Mouse (Mus musculus) forebrain, embryonic 14.5 days (tissue): ENCODE data around the gene Ddx51. TPM values are rescaled to one million over a fixed set of nuclear protein-coding genes. Genes with fewer than 3 reads are reported as not detected.

Experiments used
- ATAC-seq: fragments of 200-750 bp; cut with Nextera tagmentation; 2 replicates; pipeline ENCODE4 v1.8.0; 2017; ENCODE audit warnings: mild to moderate bottlenecking, moderate library complexity
- DNase-seq: peaks from one replicate; pipeline ENCODE4 v3.0.0-alpha.2; 2015; ENCODE audit warnings: low spot score
- H3K27ac ChIP-seq: fragments of 300-500 bp; sonication (generic); 2 replicates; pipeline ENCODE4 v1.5.1; 2014; ENCODE audit warnings: low read depth, mild to moderate bottlenecking, control low read depth, low read length, moderate library complexity
- H3K27me3 ChIP-seq: fragments of 300-500 bp; sonication (generic); replicated peaks from 2 replicates; pipeline ENCODE4 v1.6.1; 2014; ENCODE audit warnings: low read length, control low read depth, mixed read lengths; ENCODE audit not compliant: control insufficient read depth, insufficient read depth
- H3K36me3 ChIP-seq: fragments of 300-500 bp; sonication (generic); 2 replicates; pipeline ENCODE4 v1.6.1; 2014; ENCODE audit warnings: low read length, control low read depth; ENCODE audit not compliant: control insufficient read depth, insufficient read depth
- H3K4me1 ChIP-seq: fragments of 300-500 bp; sonication (generic); 2 replicates; pipeline ENCODE4 v1.6.1; 2014; ENCODE audit warnings: antibody characterized with exemption, low read length, control low read depth; ENCODE audit not compliant: control insufficient read depth, insufficient read depth
- H3K4me2 ChIP-seq: fragments of 300-500 bp; sonication (generic); 2 replicates; pipeline ENCODE4 v1.6.1; 2014; ENCODE audit warnings: mild to moderate bottlenecking, control low read depth, low read length
- H3K4me3 ChIP-seq: fragments of 300-500 bp; sonication (generic); 2 replicates; pipeline ENCODE4 v1.5.1; 2014; ENCODE audit warnings: low read depth, low read length, control low read depth
- H3K9ac ChIP-seq: fragments of 300-500 bp; sonication (generic); 2 replicates; pipeline ENCODE4 v1.6.1; 2014; ENCODE audit warnings: mild to moderate bottlenecking, low read length, control low read depth, moderate library complexity
- H3K9me3 ChIP-seq: fragments of 300-500 bp; sonication (generic); replicated peaks from 2 replicates; pipeline ENCODE4 v1.6.1; 2016; ENCODE audit warnings: low read length, control low read depth, mixed read lengths; ENCODE audit not compliant: control insufficient read depth
- WGBS: fragments of 180-500 bp; shearing (Covaris S2); extraction: QIAGEN DNeasy Blood & Tissue Kit; methylation state at CpG from one replicate; pipeline ENCODE4 v1.1.7; 2014; 5-methylcytosine and 5-hydroxymethylcytosine counted together
- microRNA-seq: library from miRNA; unstranded; fragments of <30 nt; microRNA quantifications from one replicate; pipeline ENCODE4, GENCODE M21; 2016
- polyA plus RNA-seq: library from polyadenylated mRNA; unstranded; fragments of >200 nt; fragmentation: Nextera tagmentation; extraction: Ambion mirVana; gene quantifications from 2 replicates; pipeline ENCODE4 v1.2.1, GENCODE M21; 2014

Gene Ddx51
- polyA plus RNA-seq, 1 experiment from 2014 or later, result 15.9 TPM

DNA sequence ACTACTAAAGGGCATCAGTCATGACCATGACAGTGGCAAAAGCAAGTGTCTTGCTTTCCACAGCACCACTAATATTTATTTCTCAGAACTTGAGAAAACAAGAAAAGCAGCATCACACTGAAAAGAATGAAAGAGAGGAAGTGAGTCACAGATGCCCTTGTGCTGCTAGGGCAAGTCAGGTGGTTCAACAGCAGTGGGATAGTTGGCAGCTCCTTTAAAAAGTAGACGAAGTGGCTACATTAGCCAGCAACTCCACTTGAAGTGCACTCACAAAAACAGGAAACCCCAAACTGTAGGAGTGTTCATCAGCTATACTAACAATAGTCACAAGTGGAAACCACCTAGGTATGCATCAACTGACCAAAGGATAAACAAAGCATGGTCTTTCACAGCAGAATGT is 50.8 kb downstream of the Ddx51 start:
- WGBS, result 89% methylated on average over 1 of the region's 1 CpGs

GRCm38 (mm10) chr5:110709256-110709655 is 56.0 kb downstream of the Ddx51 start:
- no peak overlapping the region for H3K4me2 ChIP-seq
- peaks cover 74% of the 10 kb centered on the region for H3K36me3 ChIP-seq
- 87% methylated on average over 4 of the region's 4 CpGs for WGBS
- H3K9me3 ChIP-seq, result no peaks in the 10 kb centered on the region
- ATAC-seq, result no peak
- no peak overlapping the region for H3K4me3 ChIP-seq
- H3K4me1 ChIP-seq, result no peaks in the 10 kb centered on the region
- no peaks in the 10 kb centered on the region for H3K27me3 ChIP-seq
- no peak overlapping the region for H3K27ac ChIP-seq
- DNase-seq, result no peak
- H3K9ac ChIP-seq, result no peak overlapping the region

More for the DNA sequence above, 50.8 kb downstream of the Ddx51 start:
- Histone ChIP-seq H3K4me1 (no peaks in the 10 kb centered on the region), H3K9ac (no peak overlapping the region), H3K4me3 (no peak overlapping the region), H3K27ac (no peak overlapping the region), H3K4me2 (no peak overlapping the region), H3K9me3 (no peaks in the 10 kb centered on the region), H3K27me3 (no peaks in the 10 kb centered on the region), H3K36me3 (peaks cover 98% of the 10 kb centered on the region)
- ATAC-seq (no peak), DNase-seq (no peak)

Small RNA genes within 50 kb of the gene (microRNA-seq; reads per million reads assigned to microRNA genes)
- gene Mir7026, result 2.9 reads per million, percentile 16 among the genes with 10 or more reads in this experiment

Other genes with a start within 250 kb of the Ddx51 start
- 15.0 and 19.8 TPM in 2 replicates for gene Fbrsl1, start 204.9 kb upstream of the Ddx51 start, polyA plus RNA-seq
- 12.1 and 13.3 TPM in 2 replicates for gene Galnt9, start 109.1 kb upstream of the Ddx51 start, polyA plus RNA-seq
- 37.6 and 40.6 TPM in 2 replicates for gene Noc4l, start within 50 bp of the Ddx51 start, polyA plus RNA-seq
- gene Ep400, start 117.3 kb downstream of the Ddx51 start, polyA plus RNA-seq, result 25.8 and 39.5 TPM in 2 replicates
- gene Pus1, start 127.2 kb downstream of the Ddx51 start, polyA plus RNA-seq, result 13.8 and 14.9 TPM in 2 replicates
- 44.9 and 59.8 TPM in 2 replicates for gene Ulk1, start 156.6 kb downstream of the Ddx51 start, polyA plus RNA-seq
- gene Hscb, start 186.3 kb downstream of the Ddx51 start, polyA plus RNA-seq, result 9.1 and 11.0 TPM in 2 replicates
- 10.2 and 13.9 TPM in 2 replicates for gene Chek2, start 186.5 kb downstream of the Ddx51 start, polyA plus RNA-seq
- 29.0 and 37.9 TPM in 2 replicates for gene Ttc28, start 226.4 kb downstream of the Ddx51 start, polyA plus RNA-seq